Comparison of ENCODE assay signal across 8 mouse cellular contexts in the genomic region with DNA sequence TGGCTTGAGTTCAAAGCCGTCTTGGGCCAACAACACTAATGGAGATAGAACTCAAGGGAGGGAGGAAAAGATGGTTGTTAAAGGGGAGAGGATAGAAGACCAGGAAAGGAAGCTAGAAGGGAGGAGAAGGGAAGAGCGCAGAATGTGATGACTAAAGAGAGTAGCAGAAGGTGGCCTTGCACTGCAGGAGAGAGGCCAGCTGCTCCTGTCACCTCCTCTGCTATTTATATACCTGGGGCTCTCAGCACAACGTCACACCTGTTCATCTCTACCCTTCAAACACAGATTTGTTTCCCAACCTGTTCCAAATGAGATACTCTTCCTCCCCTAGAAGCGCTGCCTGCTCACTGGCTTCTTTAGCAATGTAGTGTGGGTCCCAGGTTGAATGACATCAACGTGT.
"Had no signal": no experiment of that assay in that cellular context is flagged by ENCODE, and none has a peak within 500 bp of the region (broad histone marks: within the 10 kb centered on the region; RNA-seq: fewer than 3 reads in every experiment).

No protein-coding gene starts in this region.

- DNase-seq: kidney, postnatal 25 days; liver; liver, embryonic 13.5 days; liver, postnatal 0 days; midbrain, embryonic 14.5 days; right cerebral cortex, postnatal 4 days; spleen, adult 18-20 months; thymus, postnatal 36 days had no signal
